Mouse (Mus musculus): ENCODE results near the gene Spin1. TPM values are rescaled to one million over a fixed set of nuclear protein-coding genes. Genes with fewer than 3 reads are reported as not detected.
A peak's percentile ranks its signal among the peaks of the same experiment; 100 is the strongest.
"Not testable (repeated sequence)": the region's sequence is repeated elsewhere in the genome, so short reads cannot be mapped to it uniquely, and the experiment has no call there.

Gene Spin1
- polyA plus RNA-seq, 1 experiment from 2014 or later = 85.7 TPM

GRCm38 (mm10) chr13:51078586-51078985 lies 22.1 kb upstream of the Spin1 start:
- not testable (repeated sequence) for ATAC-seq (ENCODE audit: borderline replicate concordance, extremely low read depth, low FRiP score, low TSS enrichment); H3K4me1 ChIP-seq
- 92% methylated on average over 1 of the region's 1 CpGs for whole genome bisulfite sequencing

GRCm38 (mm10) chr13:51080801-51081200 lies 19.9 kb upstream of the Spin1 start:
- Histone ChIP-seq H3K4me2 (no peak overlapping the region), H3K27me3 (no peaks in the 10 kb centered on the region), H3K9ac (no peak overlapping the region), H3K27ac (no peak overlapping the region), H3K4me3 (no peak overlapping the region), H3K4me1 (no peaks in the 10 kb centered on the region), H3K9me3 (no peaks in the 10 kb centered on the region), H3K36me3 (no peaks in the 10 kb centered on the region)
- no peak for ATAC-seq (ENCODE audit: borderline replicate concordance, extremely low read depth, low FRiP score, low TSS enrichment)
- 72% methylated on average over 2 of the region's 2 CpGs for WGBS

More at GRCm38 (mm10) chr13:51078586-51078985, 22.1 kb upstream of the Spin1 start:
- not testable (repeated sequence) for H3K27ac ChIP-seq, H3K27me3 ChIP-seq, H3K4me3 ChIP-seq, H3K9me3 ChIP-seq, H3K36me3 ChIP-seq, H3K4me2 ChIP-seq, H3K9ac ChIP-seq

- ATAC-seq (ENCODE audit: borderline replicate concordance, extremely low read depth, low FRiP score, low TSS enrichment) = no peak
- no peaks in the 10 kb centered on the region for H3K27me3 ChIP-seq
- no peaks in the 10 kb centered on the region for H3K36me3 ChIP-seq
- no peak overlapping the region for H3K4me3 ChIP-seq
- no peak overlapping the region for H3K27ac ChIP-seq
- H3K9me3 ChIP-seq = no peaks in the 10 kb centered on the region
- no peaks in the 10 kb centered on the region for H3K4me1 ChIP-seq
- H3K4me2 ChIP-seq = no peak overlapping the region
- no peak overlapping the region for H3K9ac ChIP-seq
These were observed 16.4 kb upstream of the Spin1 start for GRCm38 (mm10) chr13:51084241-51084640.

GRCm38 (mm10) chr13:51085941-51086340 lies 14.7 kb upstream of the Spin1 start:
- ATAC-seq (ENCODE audit: borderline replicate concordance, extremely low read depth, low FRiP score, low TSS enrichment) = no peak
- Histone ChIP-seq H3K4me3 (no peak overlapping the region), H3K4me2 (no peak overlapping the region), H3K9ac (no peak overlapping the region), H3K27ac (no peak overlapping the region), H3K27me3 (no peaks in the 10 kb centered on the region), H3K36me3 (no peaks in the 10 kb centered on the region), H3K9me3 (no peaks in the 10 kb centered on the region), H3K4me1 (no peaks in the 10 kb centered on the region)
- WGBS = 87% methylated on average over 11 of the region's 11 CpGs

- H3K4me3 ChIP-seq = no peak overlapping the region
- ATAC-seq (ENCODE audit: borderline replicate concordance, extremely low read depth, low FRiP score, low TSS enrichment) = no peak
- 88% methylated on average over 4 of the region's 4 CpGs for WGBS
These were observed 13.4 kb upstream of the Spin1 start for GRCm38 (mm10) chr13:51087253-51087652.

GRCm38 (mm10) chr13:51088207-51088606 lies 12.5 kb upstream of the Spin1 start:
- H3K9ac ChIP-seq = no peak overlapping the region

More at GRCm38 (mm10) chr13:51087253-51087652, 13.4 kb upstream of the Spin1 start:
- Histone ChIP-seq H3K4me2 (no peak overlapping the region), H3K27me3 (no peaks in the 10 kb centered on the region), H3K27ac (no peak overlapping the region), H3K36me3 (no peaks in the 10 kb centered on the region), H3K9ac (no peak overlapping the region), H3K9me3 (no peaks in the 10 kb centered on the region), H3K4me1 (no peaks in the 10 kb centered on the region)

GRCm38 (mm10) chr13:51089058-51089457 lies 11.6 kb upstream of the Spin1 start:
- H3K27me3 ChIP-seq = no peaks in the 10 kb centered on the region
- no peak overlapping the region for H3K27ac ChIP-seq
- ATAC-seq (ENCODE audit: borderline replicate concordance, extremely low read depth, low FRiP score, low TSS enrichment) = no peak
- H3K4me1 ChIP-seq = no peaks in the 10 kb centered on the region
- H3K9ac ChIP-seq = no peak overlapping the region
- no peak overlapping the region for H3K4me3 ChIP-seq
- no peaks in the 10 kb centered on the region for H3K9me3 ChIP-seq
- H3K36me3 ChIP-seq = no peaks in the 10 kb centered on the region
- H3K4me2 ChIP-seq = no peak overlapping the region
- 70% methylated on average over 4 of the region's 4 CpGs for WGBS

More at GRCm38 (mm10) chr13:51088207-51088606, 12.5 kb upstream of the Spin1 start:
- H3K27me3 ChIP-seq = no peaks in the 10 kb centered on the region
- ATAC-seq (ENCODE audit: borderline replicate concordance, extremely low read depth, low FRiP score, low TSS enrichment) = no peak
- H3K4me3 ChIP-seq = no peak overlapping the region
- no peaks in the 10 kb centered on the region for H3K4me1 ChIP-seq
- no peaks in the 10 kb centered on the region for H3K36me3 ChIP-seq
- H3K9me3 ChIP-seq = no peaks in the 10 kb centered on the region
- 61% methylated on average over 4 of the region's 4 CpGs for WGBS
- no peak overlapping the region for H3K4me2 ChIP-seq
- no peak overlapping the region for H3K27ac ChIP-seq

GRCm38 (mm10) chr13:51090105-51090661 lies 10.5 kb upstream of the Spin1 start:
- H3K4me3 ChIP-seq = no peak overlapping the region
- no peak overlapping the region for H3K27ac ChIP-seq
- no peak for ATAC-seq (ENCODE audit: borderline replicate concordance, extremely low read depth, low FRiP score, low TSS enrichment)
- H3K9ac ChIP-seq = no peak overlapping the region
- 32% methylated on average over 5 of the region's 5 CpGs for WGBS
- no peaks in the 10 kb centered on the region for H3K9me3 ChIP-seq
- H3K36me3 ChIP-seq = no peaks in the 10 kb centered on the region
- H3K4me1 ChIP-seq = 0 out of 2 replicates have a peak, but pooled peaks cover 2% of the 10 kb centered on the region
- no peaks in the 10 kb centered on the region for H3K27me3 ChIP-seq
- H3K4me2 ChIP-seq = no peak overlapping the region

GRCm38 (mm10) chr13:51093430-51093829 lies 7.2 kb upstream of the Spin1 start:
- Histone ChIP-seq H3K27me3 (no peaks in the 10 kb centered on the region), H3K9ac (no peak overlapping the region), H3K4me1 (0 out of 2 replicates have a peak, but pooled peaks cover 7% of the 10 kb centered on the region), H3K9me3 (no peaks in the 10 kb centered on the region), H3K36me3 (no peaks in the 10 kb centered on the region), H3K27ac (no peak overlapping the region), H3K4me3 (no peak overlapping the region), H3K4me2 (no peak overlapping the region)
- no peak for ATAC-seq (ENCODE audit: borderline replicate concordance, extremely low read depth, low FRiP score, low TSS enrichment)
- WGBS = 74% methylated on average over 5 of the region's 5 CpGs

- no peak overlapping the region for H3K4me3 ChIP-seq
- H3K36me3 ChIP-seq = no peaks in the 10 kb centered on the region
- H3K27ac ChIP-seq = no peak overlapping the region
- WGBS = 66% methylated on average over 16 of the region's 16 CpGs
- H3K9ac ChIP-seq = no peak overlapping the region
- H3K4me1 ChIP-seq = peaks cover 11% of the 10 kb centered on the region; the same call in 1 of the 2 replicates
- H3K9me3 ChIP-seq = no peaks in the 10 kb centered on the region
- H3K4me2 ChIP-seq = no peak overlapping the region
- no peaks in the 10 kb centered on the region for H3K27me3 ChIP-seq
- no peak for ATAC-seq (ENCODE audit: borderline replicate concordance, extremely low read depth, low FRiP score, low TSS enrichment)
These were observed 6.1 kb upstream of the Spin1 start for GRCm38 (mm10) chr13:51094323-51095195.

- no peaks in the 10 kb centered on the region for H3K27me3 ChIP-seq
- 69% methylated on average over 7 of the region's 7 CpGs for WGBS
- H3K4me3 ChIP-seq = no peak overlapping the region
- H3K36me3 ChIP-seq = no peaks in the 10 kb centered on the region
- no peak overlapping the region for H3K4me2 ChIP-seq
- H3K9me3 ChIP-seq = no peaks in the 10 kb centered on the region
- peak overlapping the region; percentile 31; the same call in 1 of the 2 replicates for H3K27ac ChIP-seq
- no peak for ATAC-seq (ENCODE audit: borderline replicate concordance, extremely low read depth, low FRiP score, low TSS enrichment)
- no peak overlapping the region for H3K9ac ChIP-seq
- peaks cover 15% of the 10 kb centered on the region; the same call in 1 of the 2 replicates for H3K4me1 ChIP-seq
These were observed 5.4 kb upstream of the Spin1 start for GRCm38 (mm10) chr13:51095196-51095715.

- ATAC-seq (ENCODE audit: borderline replicate concordance, extremely low read depth, low FRiP score, low TSS enrichment) = no peak
- 80% methylated on average over 6 of the region's 6 CpGs for WGBS
These were observed 4.0 kb upstream of the Spin1 start for GRCm38 (mm10) chr13:51096644-51097043.

More at GRCm38 (mm10) chr13:51096644-51097043, 4.0 kb upstream of the Spin1 start:
- Histone ChIP-seq H3K27ac (no peak overlapping the region), H3K9me3 (no peaks in the 10 kb centered on the region), H3K4me3 (no peak overlapping the region), H3K9ac (no peak overlapping the region), H3K4me1 (peaks cover 15% of the 10 kb centered on the region; the same call in 1 of the 2 replicates), H3K27me3 (no peaks in the 10 kb centered on the region), H3K4me2 (no peak overlapping the region), H3K36me3 (no peaks in the 10 kb centered on the region)

All from lung, embryonic 15.5 days (tissue).